Mouse (Mus musculus): Measurements from ENCODE around the gene Pfn1.

- TF ChIP-seq ZNF384 (IDR thresholded peaks at IDR 0.05; ENCODE audit: low read depth, low read length) (no peak), HCFC1 (IDR thresholded peaks at IDR 0.05; ENCODE audit: borderline replicate concordance, insufficient read depth, low read length) (no peak)
Observed at GRCm38 (mm10) chr11:70656456-70656927, 2.0 kb upstream of the Pfn1 start.

Data from ES-E14 (cell line).